Mouse (Mus musculus): ENCODE results near the gene Aldh16a1.

DNA sequence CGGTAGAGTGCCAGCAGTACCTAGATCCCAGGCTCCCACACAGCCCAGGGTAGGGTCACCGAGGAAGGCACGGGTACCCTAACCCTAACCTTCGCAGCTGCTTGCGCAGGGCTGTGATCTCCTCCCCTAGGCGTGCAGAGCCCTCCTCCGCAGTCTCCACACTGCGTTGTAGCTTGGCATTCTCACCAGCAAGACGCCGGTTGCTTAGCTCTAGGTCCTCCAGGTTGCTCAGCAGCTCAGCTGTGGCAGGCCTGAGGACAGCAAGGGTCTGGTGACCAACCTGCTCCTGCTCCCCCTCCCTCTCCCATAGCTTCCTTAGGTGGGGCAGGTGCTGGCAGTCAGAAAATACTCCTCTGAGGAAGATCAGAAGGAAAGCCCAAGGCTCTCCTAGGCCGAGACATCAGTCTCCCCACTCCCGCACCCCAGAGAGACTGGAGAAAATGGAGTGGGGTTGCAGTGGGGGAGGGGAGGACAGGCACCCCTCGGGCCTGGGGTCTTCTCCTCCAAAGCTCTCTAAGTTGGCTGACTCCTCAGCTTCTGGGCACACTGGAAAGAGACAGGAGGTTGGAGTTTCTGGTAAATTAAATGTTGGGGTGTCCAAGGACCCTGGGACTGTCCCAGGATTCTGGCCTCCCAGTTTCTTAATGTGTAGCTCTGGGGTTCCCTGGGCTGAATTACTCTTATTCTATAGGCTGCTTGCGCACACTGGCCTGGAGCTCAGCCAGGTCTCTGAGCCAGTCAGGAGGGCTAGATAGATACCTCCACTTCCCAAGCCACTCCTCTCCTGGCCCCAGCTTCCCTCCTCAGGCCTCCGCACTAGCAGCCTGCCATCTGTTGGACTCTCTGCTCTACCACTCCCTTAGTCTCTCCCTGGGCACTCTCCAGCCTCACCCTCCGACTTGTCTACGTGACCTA, 39.7 kb upstream of the Aldh16a1 start:
- TF ChIP-seq CTCF (IDR thresholded peaks at IDR 0.05; ENCODE audit: low read depth, low read length) (no peak), POLR2A (IDR thresholded peaks at IDR 0.05; ENCODE audit: extremely low read depth, insufficient read depth, low read length) (no peak)
